Mouse (Mus musculus) ovary, postnatal 14 days (tissue): ENCODE measurements around the gene Ktn1.
A peak's percentile ranks its signal among the peaks of the same experiment; 100 is the strongest.

Experiments
- DNase-seq: peaks from one replicate; pipeline ENCODE4 v3.0.0; 2022; ENCODE audit warnings: low spot score

Ktn1 gene

DNA sequence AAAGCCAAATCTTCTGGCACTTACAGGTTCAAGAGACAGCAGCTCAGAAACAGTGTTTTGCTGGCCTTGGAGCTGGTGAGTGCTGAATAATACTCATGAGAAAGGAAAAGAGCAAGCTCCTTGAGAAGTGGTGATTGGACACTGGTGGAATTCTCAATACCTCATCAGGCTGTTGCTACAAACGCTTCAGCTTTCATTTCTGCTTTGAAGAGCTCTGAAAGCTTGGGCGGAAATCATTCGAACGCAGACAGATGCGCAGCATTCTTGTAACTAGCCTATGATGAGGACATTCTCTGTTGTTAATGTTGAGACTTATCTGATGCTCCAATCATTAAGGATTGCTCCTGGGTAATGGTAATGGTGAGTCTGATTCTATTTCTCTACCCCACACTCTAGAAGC, at the start of gene Ktn1:
TSS of gene Ktn1 (plus strand) at position 231 of the 400 bp plus-strand sequence.
- no peak for DNase-seq

DNA sequence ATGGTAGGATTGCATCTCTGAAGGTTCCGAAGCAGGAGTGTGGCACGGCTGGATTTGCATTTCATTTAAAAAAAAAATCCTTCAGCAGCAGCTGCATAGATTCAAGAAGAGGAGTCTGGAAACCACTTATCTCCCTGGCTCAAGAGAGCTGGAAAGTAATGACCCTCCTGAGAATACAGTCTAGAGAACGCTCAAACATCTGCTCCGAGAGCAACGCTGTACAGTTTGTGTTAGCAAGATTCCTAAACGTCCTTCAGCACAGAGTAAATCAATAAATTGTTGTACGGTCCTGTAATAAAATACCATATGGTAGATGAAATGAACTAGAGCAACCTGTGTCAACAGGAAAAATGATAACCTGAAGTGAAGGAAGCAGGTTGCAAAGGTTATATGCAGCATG, 35.0 kb upstream of the Ktn1 start:
- no peak for DNase-seq

DNA sequence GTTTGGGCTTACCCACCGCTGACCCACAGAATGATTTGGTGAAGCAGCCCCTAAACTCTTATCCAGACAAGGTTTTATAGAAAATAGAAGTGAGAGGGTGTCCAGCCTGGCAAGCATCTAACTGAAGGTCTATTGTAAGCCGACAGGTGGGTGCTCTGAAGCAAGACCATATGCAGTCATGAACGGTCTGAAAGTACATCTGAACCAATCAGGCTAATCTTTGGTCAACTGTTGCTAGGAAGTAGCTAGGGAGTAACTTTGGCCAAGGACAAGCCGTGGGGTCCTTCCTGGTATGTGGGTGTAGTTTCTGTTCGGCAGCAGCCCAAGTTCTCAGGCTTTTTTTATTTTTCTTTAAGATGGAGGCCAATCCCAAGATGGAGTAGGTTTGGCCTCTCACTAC, 29.4 kb upstream of the Ktn1 start:
- DNase-seq = no peak

DNA sequence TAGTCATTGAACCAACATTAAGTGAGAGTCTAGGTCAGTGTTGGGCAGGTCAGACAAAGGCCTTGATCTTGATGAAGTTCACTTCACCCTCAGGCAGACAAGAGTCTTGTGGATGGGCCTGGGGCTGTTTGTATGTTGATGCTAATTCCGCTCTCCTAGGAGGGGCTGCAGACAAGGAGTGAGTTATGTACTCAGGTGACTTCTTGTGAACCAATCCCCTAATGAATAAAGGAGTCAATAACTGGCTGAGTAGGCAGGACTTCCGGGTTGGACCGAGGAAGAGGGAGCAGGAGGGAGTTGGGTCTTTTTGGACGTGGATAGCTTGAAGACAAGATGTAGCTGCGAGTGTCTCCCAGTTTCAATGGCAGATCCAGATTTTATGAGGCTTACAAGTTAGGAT, 26.3 kb upstream of the Ktn1 start:
- DNase-seq = no peak

DNA sequence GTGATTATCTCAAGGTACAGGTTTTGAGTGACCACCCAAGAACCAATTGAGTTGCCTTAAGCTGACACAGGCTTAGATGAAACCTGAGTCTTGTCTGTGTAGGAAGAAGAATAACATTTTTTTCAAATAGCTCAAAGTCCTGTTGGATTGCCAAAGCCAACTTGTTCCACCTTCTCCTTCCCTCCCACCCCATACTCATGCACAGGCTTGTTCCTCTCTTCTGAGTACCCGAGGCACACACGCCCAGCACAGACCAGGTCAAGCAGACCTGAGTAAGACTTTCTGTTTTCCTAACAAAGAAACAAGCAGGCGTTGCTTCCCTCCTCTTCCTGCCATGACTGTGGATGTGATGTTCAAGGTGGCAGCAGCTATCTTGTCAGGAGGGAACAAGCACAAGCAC, 23.4 kb upstream of the Ktn1 start:
- DNase-seq = no peak

DNA sequence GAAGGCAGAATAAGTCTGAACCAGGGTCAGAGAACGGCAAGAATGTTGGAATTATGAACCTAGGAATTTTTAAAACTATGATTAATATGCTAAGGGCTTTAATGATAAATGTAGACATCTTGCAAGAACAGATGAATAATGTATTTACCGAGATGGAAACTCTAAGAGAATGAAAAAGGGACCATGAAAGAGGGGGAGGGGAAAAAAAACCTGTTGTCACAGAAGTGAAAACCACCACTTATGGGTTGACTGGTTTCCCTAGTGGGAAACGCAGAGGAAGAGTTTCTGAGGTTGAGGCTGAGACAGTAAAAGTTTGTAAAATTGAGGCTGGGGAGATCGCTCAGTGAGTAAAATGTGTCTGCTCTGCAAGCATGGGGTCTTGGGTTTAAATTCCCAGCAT, 22.1 kb upstream of the Ktn1 start:
- DNase-seq = no peak

DNA sequence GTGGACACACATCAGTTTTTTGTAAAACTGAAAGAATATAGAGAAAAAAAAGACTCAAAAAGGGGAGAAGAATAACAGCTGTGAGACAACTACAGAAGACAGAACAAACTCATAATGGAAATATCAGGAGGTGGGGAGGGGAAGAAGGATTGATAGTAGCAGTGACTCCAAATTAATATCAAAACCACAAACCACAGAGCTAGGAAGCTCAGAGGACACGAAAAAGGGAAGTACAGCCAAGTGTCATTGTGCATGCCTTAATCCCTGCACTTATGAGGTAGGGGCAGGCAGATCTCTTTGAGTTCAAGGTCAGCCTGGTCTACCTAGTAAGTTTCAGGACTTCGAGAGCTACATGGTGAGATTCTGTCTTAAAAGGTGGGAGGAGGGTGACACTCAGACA, 21.4 kb upstream of the Ktn1 start:
- DNase-seq = no peak

DNA sequence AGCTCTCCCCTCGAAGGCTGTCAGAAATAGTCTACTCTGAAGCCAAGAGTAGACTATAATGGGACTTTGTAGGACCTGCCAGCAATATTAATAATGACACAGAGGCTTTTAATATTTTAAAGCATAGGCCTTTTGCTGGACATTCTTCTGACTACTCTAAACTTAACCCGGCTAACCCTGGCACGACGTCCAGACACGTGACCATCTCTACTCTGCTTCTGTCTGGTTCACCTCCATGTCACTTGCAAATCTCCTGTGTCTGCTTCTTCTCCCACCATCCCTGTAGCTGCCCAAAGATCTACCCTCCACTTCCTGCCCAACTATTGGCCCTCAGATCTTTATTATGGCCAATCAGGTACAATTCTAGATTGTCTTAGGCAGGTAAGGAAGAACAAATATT, 20.9 kb upstream of the Ktn1 start:
- no peak for DNase-seq

DNA sequence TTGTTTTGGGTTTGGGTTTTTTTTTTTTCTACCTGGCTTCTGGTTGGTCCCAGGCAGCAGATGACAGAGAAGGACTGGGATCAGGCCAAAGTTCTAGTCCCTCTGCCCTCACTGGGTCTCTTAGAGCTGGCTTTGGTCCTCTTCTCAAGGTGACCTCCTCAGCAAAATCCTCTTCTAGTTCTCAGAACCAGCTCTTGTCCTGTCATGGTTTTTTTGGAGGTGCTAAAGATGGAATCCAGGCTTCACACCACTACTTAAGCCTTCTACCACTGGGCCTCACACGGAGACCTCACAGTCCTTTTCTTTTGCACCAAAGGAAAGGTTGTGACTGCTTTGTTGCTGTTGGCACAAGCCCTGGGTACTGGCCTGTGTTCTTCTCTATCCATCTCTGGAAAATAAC, 15.8 kb upstream of the Ktn1 start:
- no peak for DNase-seq

DNA sequence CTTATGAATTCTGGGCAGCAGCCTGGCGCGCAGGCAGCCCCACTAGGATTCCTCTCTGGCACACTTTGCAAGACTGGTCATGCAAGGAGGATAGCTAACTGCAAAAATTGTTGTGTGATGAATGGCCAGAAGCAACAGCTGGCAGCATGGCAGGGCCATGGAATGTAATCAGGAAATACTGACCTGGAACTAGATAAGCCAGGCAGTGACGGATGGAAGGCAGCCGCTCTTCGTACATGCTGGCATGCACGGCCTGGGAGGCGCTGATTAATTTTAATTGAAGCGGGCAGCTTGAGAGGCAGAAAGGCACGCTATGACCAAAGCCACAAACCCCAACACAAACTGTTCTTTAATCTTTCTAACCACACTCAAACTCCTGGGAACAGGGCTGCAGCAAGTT, 13.8 kb upstream of the Ktn1 start:
- DNase-seq = no peak

DNA sequence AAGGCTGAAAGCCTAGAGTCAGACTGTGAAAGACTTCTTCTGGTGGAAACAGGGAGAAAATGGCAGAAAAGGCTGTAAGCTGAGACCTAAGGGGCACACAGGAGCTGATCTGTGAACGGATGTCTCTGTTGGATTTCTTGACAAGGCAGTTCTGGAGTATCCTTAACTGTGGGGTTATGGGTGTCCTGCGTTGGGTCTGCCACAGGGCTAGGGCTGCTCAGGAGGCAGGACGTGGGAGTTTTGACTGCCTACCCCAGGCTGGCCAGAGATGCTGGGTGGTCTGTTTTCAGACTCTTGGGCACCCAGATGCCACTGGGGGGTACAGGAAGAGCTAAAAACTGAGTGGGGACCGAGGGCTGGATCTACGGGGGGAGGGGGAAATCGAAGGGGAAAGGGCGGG, 13.4 kb upstream of the Ktn1 start:
- no peak for DNase-seq

DNA sequence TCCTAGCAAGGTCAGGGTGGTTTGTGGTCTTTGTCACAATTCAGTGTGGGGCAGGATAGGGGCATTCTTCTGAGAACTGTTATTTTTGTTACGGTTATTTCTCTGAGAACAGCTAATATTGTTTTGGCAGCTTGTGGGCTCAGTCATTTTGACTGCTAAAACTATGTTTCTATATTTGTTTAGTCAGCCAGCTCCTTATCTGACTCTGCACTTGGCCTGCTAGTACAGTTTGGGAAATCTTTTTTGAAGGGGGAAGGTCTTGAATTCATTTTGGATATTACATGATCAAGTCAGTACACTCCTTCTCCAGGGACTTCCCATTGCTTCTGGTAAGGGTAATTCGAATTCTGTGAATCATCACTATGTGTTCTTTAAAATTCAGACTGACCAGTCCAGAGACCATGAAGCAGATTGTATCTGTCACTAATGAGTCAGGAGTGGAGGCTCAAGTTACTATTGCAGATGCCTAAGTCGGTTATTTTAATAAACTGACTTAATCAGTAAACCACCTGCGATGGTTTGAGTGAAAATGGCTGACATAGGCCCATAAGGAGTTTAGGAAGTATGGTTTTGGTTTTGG, 9.8 kb upstream of the Ktn1 start:
- DNase-seq = no peak

DNA sequence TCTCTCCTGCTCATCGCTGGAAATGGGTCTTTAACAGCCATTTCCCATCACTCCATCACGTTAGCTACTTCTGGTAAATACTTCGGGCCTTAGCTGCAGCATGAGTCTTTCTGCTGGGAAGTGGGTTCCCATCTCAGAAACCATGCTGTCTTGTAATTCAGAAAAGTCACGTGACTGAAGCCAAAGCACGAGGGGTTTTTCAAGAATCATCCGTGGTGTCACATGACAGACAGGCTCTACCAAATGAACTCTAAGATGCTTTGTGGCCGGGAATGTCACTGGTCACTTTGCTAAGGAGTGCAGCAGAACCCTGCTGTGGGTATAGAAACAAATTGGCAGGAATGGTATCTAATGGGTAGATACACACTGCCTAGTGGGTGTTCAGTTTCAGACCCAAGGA, 2.6 kb upstream of the Ktn1 start:
- no peak for DNase-seq

DNA sequence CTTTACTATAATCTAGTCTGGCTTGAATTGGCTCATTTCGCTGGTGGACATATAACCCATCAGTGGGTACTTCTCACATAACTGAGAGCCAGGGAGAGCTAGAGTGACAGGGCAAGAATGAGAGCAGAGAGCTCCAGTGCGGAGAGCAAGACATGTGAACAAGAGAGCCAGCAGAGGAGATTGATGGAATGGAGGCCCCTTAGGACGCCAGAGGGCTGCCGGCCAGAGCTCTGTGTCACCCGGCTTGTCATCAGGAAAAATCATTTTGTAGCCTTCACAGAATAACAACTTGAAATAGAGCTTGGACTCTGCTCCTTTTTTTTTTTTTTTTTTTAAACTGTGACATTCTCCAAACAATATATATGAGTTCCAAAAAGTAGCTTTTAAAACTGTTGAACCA, 2.0 kb upstream of the Ktn1 start:
- no peak for DNase-seq

DNA sequence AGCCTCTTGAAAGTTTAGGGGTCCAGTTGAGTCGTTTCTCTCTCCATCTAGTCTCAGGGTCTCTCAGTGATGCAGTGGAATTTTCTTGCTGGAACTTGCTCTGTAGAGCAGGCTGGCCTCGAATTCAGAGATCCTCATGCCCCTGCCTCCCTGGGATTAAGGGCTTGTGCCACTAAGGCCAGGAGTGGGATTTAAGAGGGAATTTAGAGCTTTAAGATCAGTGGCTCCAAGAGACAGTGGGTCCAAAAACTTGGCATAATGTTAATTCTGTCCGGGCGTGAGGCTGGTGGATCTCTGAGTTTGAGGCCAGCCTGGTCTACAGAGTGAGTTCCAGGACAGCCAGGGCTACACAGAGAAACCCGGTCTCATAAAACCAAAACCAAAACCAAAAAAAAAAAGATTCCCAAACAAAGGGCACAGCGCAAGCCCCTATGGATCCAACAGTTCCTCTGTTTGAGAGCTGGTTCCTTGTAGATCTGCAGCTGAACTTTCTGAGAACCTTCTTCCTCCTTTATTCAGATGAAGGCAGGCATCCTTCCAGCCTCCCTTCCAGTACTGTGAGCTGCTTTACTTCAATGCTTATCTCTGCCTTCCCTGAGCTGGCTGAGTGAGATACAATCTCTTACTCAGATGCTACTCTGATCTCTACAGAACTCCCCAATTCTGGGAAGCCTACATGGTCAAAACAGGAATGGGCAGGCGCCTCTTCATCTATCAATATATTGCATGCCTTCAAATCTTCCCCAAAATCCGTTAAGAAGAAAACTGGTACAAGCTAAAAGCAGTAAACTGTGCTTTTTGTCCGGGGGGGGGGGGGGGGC, 1.3 kb upstream of the Ktn1 start:
- DNase-seq = no peak

DNA sequence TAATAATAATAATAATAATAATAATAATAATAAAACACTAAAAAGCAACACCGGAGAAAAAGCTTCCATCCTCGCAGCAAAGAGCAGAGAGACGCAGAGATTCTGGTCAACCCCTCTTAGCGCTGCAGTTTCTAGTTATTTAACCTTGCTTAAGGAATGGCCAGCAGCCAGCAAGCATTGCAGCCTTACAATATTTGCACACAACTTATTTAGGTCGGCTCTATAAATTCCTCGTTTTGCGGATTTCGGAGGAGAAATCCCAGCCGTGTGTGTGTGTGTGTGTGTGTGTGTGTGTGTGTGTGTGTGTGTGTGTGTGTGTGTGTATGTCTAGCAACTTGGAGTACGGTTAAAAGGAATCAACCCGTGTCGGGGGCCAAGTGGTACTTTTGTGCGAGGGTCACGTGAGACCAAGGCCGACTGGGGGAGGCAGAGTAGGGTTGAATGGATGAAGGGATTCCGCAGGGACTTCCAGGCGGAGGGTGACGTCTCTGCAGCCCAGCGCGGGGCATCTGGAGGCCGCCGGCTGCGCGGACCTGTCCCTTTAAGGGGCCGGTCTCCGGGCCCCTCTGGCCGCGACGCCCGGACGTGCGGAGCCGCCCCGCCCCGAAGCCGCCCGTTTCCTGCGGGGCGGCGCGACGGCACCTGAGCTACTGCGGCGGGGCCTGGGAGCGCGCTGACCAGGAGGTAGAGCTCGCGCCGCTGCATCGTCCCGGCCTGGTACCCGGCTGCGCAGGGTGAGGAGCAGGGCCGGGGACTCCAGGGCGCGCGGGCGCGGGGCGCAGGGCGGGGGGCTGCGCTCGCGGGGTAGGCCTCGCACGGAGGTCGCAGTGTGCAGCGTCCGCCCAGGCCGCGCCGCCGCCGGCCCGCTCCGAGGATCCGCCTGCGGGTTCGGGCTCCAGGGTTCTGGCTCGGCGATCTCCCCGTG, 720 bp downstream of the Ktn1 start:
- DNase-seq = peak; percentile 64

DNA sequence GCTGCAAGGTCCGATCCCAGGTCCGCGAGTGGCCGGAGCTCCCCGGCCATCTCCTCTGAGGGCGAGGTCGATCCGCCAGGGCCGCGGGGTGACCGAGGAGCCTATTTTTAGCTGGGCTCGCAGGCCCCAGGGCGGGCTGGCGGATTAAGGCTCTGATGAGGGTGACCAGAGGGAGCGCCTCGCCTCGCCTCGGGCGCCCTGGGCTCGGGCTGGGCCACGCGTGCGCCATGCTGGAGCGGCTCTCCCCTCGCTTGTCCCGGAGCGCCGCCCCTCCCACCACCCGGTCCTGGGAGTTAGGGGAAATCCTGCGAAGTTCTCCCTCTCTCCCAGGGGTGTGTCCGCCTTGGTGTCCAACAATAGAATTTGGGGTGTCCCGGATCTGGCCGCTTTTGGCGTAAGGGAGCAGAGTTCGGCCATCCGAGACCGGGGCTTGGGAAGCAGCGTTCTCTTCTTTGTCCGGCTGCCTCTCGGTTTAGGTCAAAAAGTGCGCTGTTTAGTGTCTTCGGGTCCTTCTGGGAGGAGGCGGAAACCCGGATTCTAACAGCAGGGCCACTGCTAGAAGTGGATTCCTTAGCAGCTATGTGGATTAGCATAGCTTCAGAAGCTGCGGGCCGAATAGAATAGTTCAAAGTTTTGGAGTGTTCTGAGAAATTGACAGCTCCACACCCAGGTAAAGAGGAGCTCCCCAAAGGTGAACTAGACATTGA, 1.5 kb downstream of the Ktn1 start:
- peak; percentile 37 for DNase-seq

DNA sequence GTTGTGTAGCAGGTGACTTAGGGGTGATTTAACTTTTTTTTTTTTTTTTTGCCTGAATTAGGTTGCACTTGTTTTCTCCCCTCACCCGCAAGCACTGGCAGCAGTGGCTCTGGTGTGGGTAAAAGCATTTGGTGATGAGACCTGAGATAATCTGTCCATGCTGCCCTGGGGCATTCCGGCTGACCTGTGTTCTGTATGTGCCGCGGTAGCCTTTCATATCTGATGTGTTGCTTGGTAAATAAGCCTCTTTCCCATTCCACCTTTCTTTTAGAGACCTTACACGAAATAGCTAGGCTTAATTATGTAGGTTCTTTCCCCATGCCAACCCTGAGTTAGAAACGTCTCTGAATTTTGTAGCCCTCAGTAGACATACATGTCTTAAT, 2.1 kb downstream of the Ktn1 start:
- DNase-seq = no peak

DNA sequence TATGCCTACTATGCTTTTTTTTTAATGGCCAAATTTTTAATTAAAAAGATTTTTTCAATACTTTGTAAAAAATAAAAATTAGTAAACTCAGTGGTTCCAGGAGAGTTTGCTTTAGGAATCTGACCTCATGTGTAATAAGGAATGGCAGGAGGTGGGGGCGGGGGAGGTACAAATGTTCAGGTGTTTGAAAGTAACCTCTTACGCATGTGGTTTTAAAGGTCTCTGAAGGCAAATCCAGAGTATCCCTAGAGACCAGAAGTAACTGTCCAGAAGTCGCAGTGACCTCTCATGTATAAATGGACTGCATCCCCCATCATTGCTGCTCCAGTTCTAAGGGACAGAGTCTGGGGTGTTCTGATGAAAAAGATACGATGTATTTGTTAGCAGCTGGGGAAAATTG, 3.0 kb downstream of the Ktn1 start:
- no peak for DNase-seq

DNA sequence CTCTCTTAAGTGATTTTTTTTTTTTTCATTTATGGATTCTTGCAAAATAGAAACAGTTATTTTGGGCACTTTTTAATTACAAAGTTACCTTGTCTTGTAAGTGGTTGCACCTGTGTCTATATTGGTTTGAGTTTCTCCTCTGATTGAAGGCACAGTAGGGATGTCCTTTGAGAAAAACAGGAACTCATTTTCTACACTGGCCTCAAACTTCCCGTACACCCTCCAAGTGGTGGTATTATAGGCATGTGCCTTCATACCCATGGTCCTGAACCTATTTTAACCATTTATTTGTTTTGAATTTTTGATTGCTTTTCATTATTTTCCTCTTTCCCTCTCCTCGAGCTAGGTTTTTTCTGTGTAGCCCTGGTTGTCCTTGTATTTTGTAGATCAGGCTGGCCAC, 7.2 kb downstream of the Ktn1 start:
- no peak for DNase-seq

DNA sequence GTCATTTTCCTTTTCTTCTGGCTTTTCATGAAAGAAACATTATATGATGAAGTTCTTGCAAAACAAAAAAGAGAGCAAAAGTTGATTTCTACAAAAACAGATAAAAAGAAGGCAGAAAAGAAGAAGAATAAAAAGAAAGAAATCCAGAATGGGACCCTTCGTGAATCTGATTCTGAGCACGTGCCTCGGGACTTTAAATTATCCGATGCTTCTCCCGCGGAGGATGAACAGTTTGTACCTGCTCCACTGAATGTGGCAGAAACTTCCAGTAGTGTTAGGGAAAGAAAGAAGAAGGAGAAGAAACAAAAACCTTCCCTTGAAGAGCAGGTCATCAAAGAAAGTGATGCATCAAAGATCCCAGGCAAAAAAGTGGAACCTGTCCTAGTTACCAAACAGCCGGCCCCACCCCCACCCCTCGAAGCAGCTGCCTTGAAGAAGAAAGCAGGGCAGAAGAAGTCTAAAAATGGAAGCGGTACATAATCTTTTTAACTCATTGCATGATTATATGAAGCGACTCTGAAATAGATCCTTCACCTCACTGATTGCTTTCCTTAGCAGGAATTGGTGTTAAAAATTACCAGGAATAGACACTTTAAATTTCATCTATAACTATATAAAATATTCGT, 15.7 kb downstream of the Ktn1 start:
- no peak for DNase-seq

DNA sequence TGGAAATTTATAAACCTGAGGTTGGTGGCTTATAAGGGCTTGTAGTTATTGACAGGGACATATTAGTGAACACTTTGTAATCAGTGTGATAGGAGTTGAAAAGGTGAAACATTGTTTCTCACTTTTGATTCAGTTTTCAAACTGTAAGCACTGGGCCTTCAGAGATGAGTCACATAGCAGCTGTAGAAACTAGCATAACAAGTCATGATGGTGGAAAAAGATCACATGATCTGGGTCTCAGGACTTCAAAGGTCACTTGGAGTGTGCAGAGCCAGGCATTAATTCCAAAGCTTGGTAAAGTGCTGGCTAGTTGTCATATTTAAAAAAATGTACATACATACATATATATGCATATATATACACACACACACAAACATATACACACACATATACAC, 16.2 kb downstream of the Ktn1 start:
- no peak for DNase-seq
